Mouse (Mus musculus) central nervous system, embryonic 18 days (tissue): Measurements from ENCODE around the gene Nudt8. TPM values are rescaled to one million over a fixed set of nuclear protein-coding genes. Genes with fewer than 3 reads are reported as not detected.

Experiments used
- polyA plus RNA-seq: library from polyadenylated mRNA; depleted of rRNA; stranded (reverse); fragments of >200 nt; gene quantifications from 2 replicates; pipeline ENCODE4 v1.2.3, GENCODE M21; 2012; rRNA removed

The Nudt8 gene
- 10.6 and 16.8 TPM in 2 replicates for polyA plus RNA-seq

DNA sequence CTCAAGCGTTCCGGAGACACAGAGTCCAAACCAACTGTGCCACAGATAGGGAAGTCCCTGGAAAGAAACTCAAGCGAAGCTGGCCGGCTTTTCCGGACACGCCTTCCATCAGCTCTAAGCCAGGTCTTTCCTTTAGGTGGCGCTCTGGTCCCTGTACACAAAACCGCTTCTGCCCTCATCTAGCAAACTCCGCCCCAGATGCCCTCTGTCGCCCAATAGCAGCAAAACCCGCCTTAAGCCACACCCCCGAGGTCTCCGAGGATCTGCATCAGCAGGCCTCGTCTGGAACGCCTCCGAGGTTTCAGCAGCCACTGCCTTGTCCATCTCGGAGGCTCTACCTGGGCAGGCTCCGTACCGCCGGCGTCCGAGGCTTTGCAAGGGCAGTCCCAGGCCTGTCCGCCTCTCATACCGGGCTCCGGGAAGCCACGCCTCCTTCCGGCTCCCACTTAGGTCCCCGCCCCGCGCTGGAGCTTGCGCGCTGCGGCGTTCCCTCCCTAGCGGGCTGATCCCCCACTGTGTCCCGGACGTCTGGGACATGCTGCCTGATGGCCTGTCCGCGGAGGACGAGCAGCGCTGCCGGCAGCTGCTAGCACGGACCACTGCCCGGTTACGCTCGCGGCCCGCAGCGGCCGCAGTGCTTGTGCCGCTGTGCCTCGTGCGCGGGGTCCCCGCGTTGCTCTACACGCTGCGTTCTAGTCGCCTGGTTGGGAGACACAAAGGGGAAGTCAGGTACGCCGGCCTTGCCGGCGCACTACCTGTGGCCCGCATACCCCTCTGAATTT, at the start of gene Nudt8, which contains the start of gene Gm49405:
TSS of gene Nudt8 (plus strand) at position 462 of the 782 bp plus-strand sequence.
TSS of gene Gm49405 (plus strand) at position 508 of the 782 bp plus-strand sequence.

GRCm38 (mm10) chr19:3958470-3958869, 41.9 kb upstream of the Nudt8 start, which contains the start of gene Aldh3b3:
Aldh3b3 (plus strand) TSS chr19:3958645.

GRCm38 (mm10) chr19:3972229-3972628, 28.2 kb upstream of the Nudt8 start, which contains the start of gene Aldh3b2:
Aldh3b2 (plus strand) TSS chr19:3972328.

GRCm38 (mm10) chr19:3986334-3986733, 14.0 kb upstream of the Nudt8 start, which contains the start of gene Acy3:
Acy3 (plus strand) TSS chr19:3986570.

DNA sequence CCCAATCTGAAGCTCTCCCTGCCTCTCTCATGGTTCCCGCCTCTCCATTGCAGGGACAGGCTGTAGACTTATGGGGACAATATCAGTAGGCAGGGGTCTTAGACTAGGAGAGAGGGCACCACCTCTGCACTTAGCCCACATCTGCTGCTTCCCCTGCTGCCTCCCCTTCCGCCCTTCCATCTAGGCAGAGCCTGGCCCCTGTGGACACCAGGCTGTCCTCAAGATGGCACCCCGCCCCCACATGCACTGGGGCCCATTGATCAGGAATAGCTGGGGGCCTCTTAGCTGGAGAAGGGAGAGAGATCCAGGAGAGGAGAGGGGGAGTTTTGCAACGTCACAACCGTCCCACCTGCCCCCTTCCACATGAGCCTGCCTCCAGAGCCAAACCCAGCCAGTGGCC, 8.0 kb upstream of the Nudt8 start, which contains the start of gene Tbx10:
TSS of gene Tbx10 (plus strand) at position 337 of the 400 bp plus-strand sequence.

DNA sequence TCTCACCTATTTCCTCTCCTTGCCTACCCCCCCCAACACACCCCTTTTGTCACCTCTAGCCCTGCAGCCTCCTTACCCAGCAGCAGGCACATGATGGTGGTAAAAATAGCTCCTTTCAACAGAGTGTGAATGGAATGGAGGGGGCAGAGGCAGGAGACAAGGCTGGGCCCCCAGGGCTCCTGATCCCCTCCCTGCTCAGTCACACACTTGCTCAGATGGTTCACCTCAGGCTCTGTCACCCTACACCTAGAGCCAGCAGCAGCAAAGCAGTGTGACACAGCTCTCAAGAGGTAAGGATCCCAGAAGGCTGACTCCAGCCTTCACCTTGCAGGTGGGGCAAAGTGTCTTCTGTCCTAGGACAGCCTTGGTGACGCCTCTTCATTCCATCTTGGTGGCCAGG, 2.7 kb downstream of the Nudt8 start, which contains the start of gene Doc2g:
TSS of gene Doc2g (plus strand) at position 202 of the 400 bp plus-strand sequence.

GRCm38 (mm10) chr19:4012432-4013022, 12.1 kb downstream of the Nudt8 start, which contains the start of gene Ndufv1:
Ndufv1 (minus strand) TSS chr19:4012806.

GRCm38 (mm10) chr19:4037788-4038232, 37.4 kb downstream of the Nudt8 start, which contains the start of gene Gstp1:
Gstp1 (minus strand) TSS chr19:4037985.

GRCm38 (mm10) chr19:4045966-4046865, 45.8 kb downstream of the Nudt8 start, which contains the start of gene Gstp2:
Gstp2 (minus strand) TSS chr19:4046023.

Other genes with a start within 250 kb of the Nudt8 start
- gene Kmt5b, start 233.2 kb upstream of the Nudt8 start, polyA plus RNA-seq = 48.4 and 49.2 TPM in 2 replicates
- 111 and 120 TPM in 2 replicates for gene Chka, start 148.8 kb upstream of the Nudt8 start, polyA plus RNA-seq
- 37.4 and 44.0 TPM in 2 replicates for gene Tcirg1, start 93.4 kb upstream of the Nudt8 start, polyA plus RNA-seq
- gene Ndufs8, start 87.8 kb upstream of the Nudt8 start, polyA plus RNA-seq = 198 and 215 TPM in 2 replicates
- gene Aldh3b1, start 70.8 kb upstream of the Nudt8 start, polyA plus RNA-seq = 1.9 and 2.2 TPM in 2 replicates
- 10.5 and 11.1 TPM in 2 replicates for gene Unc93b1, start 65.4 kb upstream of the Nudt8 start, polyA plus RNA-seq
- 0.03 TPM in 2 replicates for gene Aldh3b3, start 41.9 kb upstream of the Nudt8 start, polyA plus RNA-seq
- 1.4 and 1.5 TPM in 2 replicates for gene Aldh3b2, start 28.3 kb upstream of the Nudt8 start, polyA plus RNA-seq
- 2.5 and 3.3 TPM in 2 replicates for gene Acy3, start 14.0 kb upstream of the Nudt8 start, polyA plus RNA-seq
- gene Tbx10, start 7.8 kb upstream of the Nudt8 start, polyA plus RNA-seq = 0.04 and 0.07 TPM in 2 replicates
- 8.0 and 9.6 TPM in 2 replicates for gene Gm49405, start within 50 bp of the Nudt8 start, polyA plus RNA-seq
- 25.8 and 27.8 TPM in 2 replicates for gene Doc2g, start 2.7 kb downstream of the Nudt8 start, polyA plus RNA-seq
- gene Ndufv1, start 12.2 kb downstream of the Nudt8 start, polyA plus RNA-seq = 204 and 205 TPM in 2 replicates
- gene Gstp1, start 37.4 kb downstream of the Nudt8 start, polyA plus RNA-seq = 361 and 368 TPM in 2 replicates
- 3.1 and 10.4 TPM in 2 replicates for gene Gstp2, start 45.4 kb downstream of the Nudt8 start, polyA plus RNA-seq
- gene Gstp3, start 59.0 kb downstream of the Nudt8 start, polyA plus RNA-seq = not detected in 2 replicates
- gene Cabp2, start 81.0 kb downstream of the Nudt8 start, polyA plus RNA-seq = 0.25 TPM in 1 of 2 replicates, not detected in the other
- gene Cdk2ap2, start 96.6 kb downstream of the Nudt8 start, polyA plus RNA-seq = 61.3 and 62.9 TPM in 2 replicates
- 217 and 226 TPM in 2 replicates for gene Pitpnm1, start 99.4 kb downstream of the Nudt8 start, polyA plus RNA-seq
- gene Aip, start 125.3 kb downstream of the Nudt8 start, polyA plus RNA-seq = 116 and 124 TPM in 2 replicates
- gene Gpr152, start 139.2 kb downstream of the Nudt8 start, polyA plus RNA-seq = 0.03 and 0.06 TPM in 2 replicates
- 0.08 and 0.12 TPM in 2 replicates for gene Cabp4, start 143.5 kb downstream of the Nudt8 start, polyA plus RNA-seq
- gene Coro1b, start 148.0 kb downstream of the Nudt8 start, polyA plus RNA-seq = 261 and 276 TPM in 2 replicates
- gene Ptprcap, start 153.0 kb downstream of the Nudt8 start, polyA plus RNA-seq = 1.1 and 1.3 TPM in 2 replicates
- 60.8 and 68.3 TPM in 2 replicates for gene Rps6kb2, start 162.8 kb downstream of the Nudt8 start, polyA plus RNA-seq
- gene Carns1, start 174.9 kb downstream of the Nudt8 start, polyA plus RNA-seq = 4.6 and 4.9 TPM in 2 replicates
- 1.7 and 2.6 TPM in 2 replicates for gene Tbc1d10c, start 190.7 kb downstream of the Nudt8 start, polyA plus RNA-seq
- 380 and 382 TPM in 2 replicates for gene Ppp1ca, start 191.5 kb downstream of the Nudt8 start, polyA plus RNA-seq
- 30.2 and 30.5 TPM in 2 replicates for gene Rad9a, start 201.1 kb downstream of the Nudt8 start, polyA plus RNA-seq
- 3.0 and 3.1 TPM in 2 replicates for gene Clcf1, start 213.7 kb downstream of the Nudt8 start, polyA plus RNA-seq
- gene AC109138.7, start 213.8 kb downstream of the Nudt8 start, polyA plus RNA-seq = not detected in 2 replicates
- gene Pold4, start 231.3 kb downstream of the Nudt8 start, polyA plus RNA-seq = 29.7 and 31.3 TPM in 2 replicates